Mouse (Mus musculus) MEL (cell line): ENCODE data around the gene Itgbl1.

Source experiments
- BHLHE40 ChIP-seq: IDR thresholded peaks from 2 replicates; pipeline ENCODE4 v1.6.1; 2012; ENCODE audit warnings: low read depth, mild to moderate bottlenecking, inconsistent platforms, low read length, improper control_type of control experiment, borderline replicate concordance
- CTCF ChIP-seq, 3 experiments: IDR thresholded peaks in 2 of 3; conservative IDR thresholded peaks in 1 of 3; 2 replicates each; pipeline ENCODE4 v1.5.1; 2011 to 2012; ENCODE audit warnings: low read length in 3 of 3, low read depth in 2 of 3, mild to moderate bottlenecking in 2 of 3, improper control_type of control experiment in 1 of 3, inconsistent platforms in 1 of 3, mixed read lengths in 1 of 3, moderate library complexity in 1 of 3; ENCODE audit not compliant: control insufficient read depth in 1 of 3, insufficient read depth in 1 of 3, poor library complexity in 1 of 3, severe bottlenecking in 1 of 3
- ETS1 ChIP-seq: IDR thresholded peaks from 2 replicates; pipeline ENCODE4 v1.6.1; 2012; ENCODE audit warnings: low read depth, mild to moderate bottlenecking, inconsistent platforms, low read length, improper control_type of control experiment, moderate library complexity
- MAX ChIP-seq: IDR thresholded peaks from 2 replicates; pipeline ENCODE4 v1.6.1; 2011; ENCODE audit warnings: low read length, improper control_type of control experiment
- MYC ChIP-seq: IDR thresholded peaks from 2 replicates; pipeline ENCODE4 v1.6.1; 2011; ENCODE audit warnings: low read depth, mild to moderate bottlenecking, low read length, improper control_type of control experiment, moderate library complexity
- NRF1 ChIP-seq: IDR thresholded peaks from 2 replicates; pipeline ENCODE4 v1.6.1; 2014; ENCODE audit warnings: low read depth, mild to moderate bottlenecking, inconsistent platforms, low read length, improper control_type of control experiment, moderate library complexity; ENCODE audit not compliant: poor library complexity, insufficient read depth, severe bottlenecking
- POLR2A ChIP-seq, 2 experiments: IDR thresholded peaks; 2 replicates each; pipeline ENCODE4 v1.6.1; 2011 to 2012; ENCODE audit warnings: low read length in 2 of 2, mild to moderate bottlenecking in 2 of 2, control low read depth in 1 of 2, improper control_type of control experiment in 1 of 2, low read depth in 1 of 2, moderate library complexity in 1 of 2; ENCODE audit not compliant: control insufficient read depth in 1 of 2, insufficient read depth in 1 of 2, poor library complexity in 1 of 2
- SMC3 ChIP-seq: IDR thresholded peaks from 2 replicates; pipeline ENCODE4 v1.6.1; 2011; ENCODE audit warnings: low read depth, low read length, improper control_type of control experiment
- USF1 ChIP-seq: IDR thresholded peaks from 2 replicates; pipeline ENCODE4 v1.6.1; 2014; ENCODE audit warnings: low read depth, mild to moderate bottlenecking, inconsistent platforms, low read length, improper control_type of control experiment, moderate library complexity

- no peak for TF ChIP-seq POLR2A (IDR thresholded peaks at IDR 0.05; ENCODE audit: control insufficient read depth in 1 of 2, insufficient read depth in 1 of 2, low read depth in 1 of 2, low read length in 2 of 2, poor library complexity in 1 of 2)
- TF ChIP-seq MAX, result no peak
- no peak for TF ChIP-seq USF1
- no peak for TF ChIP-seq CTCF (IDR thresholded peaks at IDR 0.05 in 2 of 3, conservative IDR thresholded peaks at IDR 0.05 in 1 of 3; ENCODE audit: control insufficient read depth in 1 of 3, insufficient read depth in 1 of 3, low read depth in 2 of 3, low read length in 3 of 3, poor library complexity in 1 of 3, severe bottlenecking in 1 of 3)
- no peak for TF ChIP-seq ETS1
- TF ChIP-seq MYC, result no peak
- no peak for TF ChIP-seq SMC3
- no peak for TF ChIP-seq BHLHE40
- TF ChIP-seq NRF1, result no peak
These were observed 206.3 kb downstream of the Itgbl1 start for GRCm38 (mm10) chr14:123865779-123866726.
